Mouse (Mus musculus): ENCODE measurements at regions not wholly inside any gene's neighbourhood (a gene's known extent, or its start where the extent isn't known, plus 50 kb on each side); places are given as distances from the start of the nearest gene placed in this dataset.

- no peak for DNase-seq
These were observed 344.2 kb downstream of the Mdfic start for GRCm38 (mm10) chr6:16064691-16065090.

- DNase-seq, result no peak
These were observed 344.7 kb downstream of the Mdfic start for GRCm38 (mm10) chr6:16065121-16065520.

- DNase-seq, result peak in 1 of 2 experiments; percentile 4
These were observed 355.8 kb downstream of the Mdfic start for GRCm38 (mm10) chr6:16076266-16076665.

GRCm38 (mm10) chr6:16077195-16077810 lies 356.8 kb downstream of the Mdfic start:
- no peak for DNase-seq

GRCm38 (mm10) chr6:16077917-16078316 lies 357.5 kb downstream of the Mdfic start:
- no peak for DNase-seq

GRCm38 (mm10) chr6:16086952-16087537 lies 366.6 kb downstream of the Mdfic start:
- no peak for DNase-seq

- DNase-seq, result no peak
These were observed 378.3 kb downstream of the Mdfic start for GRCm38 (mm10) chr6:16098761-16099160.

- no peak for DNase-seq
These were observed 420.5 kb downstream of the Mdfic start for GRCm38 (mm10) chr6:16141009-16141408.

- no peak for DNase-seq
These were observed 424.1 kb downstream of the Mdfic start for GRCm38 (mm10) chr6:16144538-16144937.

- no peak for DNase-seq
These were observed 430.1 kb downstream of the Mdfic start for GRCm38 (mm10) chr6:16150535-16150934.

GRCm38 (mm10) chr6:16151478-16151877 lies 431.0 kb downstream of the Mdfic start:
- DNase-seq, result no peak

- DNase-seq, result no peak
These were observed 432.2 kb downstream of the Mdfic start for GRCm38 (mm10) chr6:16152691-16153090.

- DNase-seq, result no peak
These were observed 444.6 kb downstream of the Mdfic start for GRCm38 (mm10) chr6:16165012-16165411.

GRCm38 (mm10) chr6:16171871-16172270 lies 451.4 kb downstream of the Mdfic start:
- DNase-seq, result no peak

GRCm38 (mm10) chr6:16177313-16177712 lies 456.9 kb downstream of the Mdfic start:
- DNase-seq, result no peak

GRCm38 (mm10) chr6:16187983-16188550 lies 467.6 kb downstream of the Mdfic start:
- DNase-seq, result no peak

- no peak for DNase-seq
These were observed 492.5 kb downstream of the Mdfic start for GRCm38 (mm10) chr6:16212975-16213374.

- DNase-seq, result no peak
These were observed 493.2 kb downstream of the Mdfic start for GRCm38 (mm10) chr6:16213635-16214034.

- DNase-seq, result peak in 1 of 2 experiments; percentile 9
These were observed 500.7 kb downstream of the Mdfic start for GRCm38 (mm10) chr6:16221002-16221627.

Data from cerebellum, postnatal 25 days (tissue).